Mouse (Mus musculus) splenic B cell, adult 2 months (primary cell): ENCODE measurements around the gene Mylk2.

Experiments used
- DNase-seq: peaks from one replicate; pipeline ENCODE4 v3.0.0-alpha.2; 2011; ENCODE audit warnings: low read depth, low spot score
- H3K27me3 ChIP-seq: 2 replicates; pipeline ENCODE4 v1.6.1; 2012; ENCODE audit warnings: mild to moderate bottlenecking, low read length, moderate library complexity, mixed read lengths; ENCODE audit not compliant: control insufficient read depth, poor library complexity, insufficient read depth, severe bottlenecking
- H3K36me3 ChIP-seq: 2 replicates; pipeline ENCODE4 v1.6.1; 2012; ENCODE audit warnings: mild to moderate bottlenecking, low read length, moderate library complexity, mixed read lengths; ENCODE audit not compliant: control insufficient read depth, poor library complexity, insufficient read depth, severe bottlenecking

Mylk2 gene

DNA sequence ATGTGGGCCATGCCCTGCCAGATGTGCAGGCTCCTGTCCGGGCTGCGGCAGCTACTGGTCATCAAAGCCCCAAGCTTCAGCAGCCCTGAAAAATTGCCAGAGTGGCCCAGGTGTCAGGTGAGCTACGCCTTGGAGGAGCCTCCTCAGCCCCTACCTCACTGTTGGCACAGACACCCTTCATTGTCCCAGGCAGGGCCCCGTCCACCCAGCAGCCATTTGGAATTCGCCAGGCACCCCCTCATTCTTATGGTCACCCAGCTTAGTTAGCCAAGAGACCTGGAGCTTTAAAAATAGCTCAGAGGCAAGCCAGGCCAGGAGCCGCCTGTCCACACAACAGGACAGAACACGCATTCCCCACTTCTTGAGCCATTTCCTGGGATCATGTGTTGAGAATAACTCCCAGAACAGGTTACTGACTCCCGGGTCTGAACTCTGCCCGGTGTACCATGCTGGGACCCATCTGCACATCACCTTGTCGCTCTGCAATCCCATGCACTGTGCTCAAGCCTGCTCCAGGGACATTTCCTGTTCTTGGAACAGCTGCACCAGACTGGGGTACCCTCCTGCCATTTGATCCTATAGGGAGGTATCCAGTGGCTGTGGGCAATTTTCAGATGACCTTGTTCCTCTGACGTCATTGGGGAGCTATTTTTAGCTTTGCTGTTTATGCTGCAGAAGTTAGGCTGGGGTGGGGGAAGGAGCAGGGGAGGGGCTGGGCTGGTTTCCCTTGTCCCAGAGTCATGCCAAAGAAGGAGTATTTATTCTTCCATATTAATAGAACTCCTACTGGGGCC, 5.9 kb upstream of the Mylk2 start:
- Histone ChIP-seq H3K36me3 (no peaks in the 10 kb centered on the region), H3K27me3 (no peaks in the 10 kb centered on the region)
- no peak for DNase-seq

DNA sequence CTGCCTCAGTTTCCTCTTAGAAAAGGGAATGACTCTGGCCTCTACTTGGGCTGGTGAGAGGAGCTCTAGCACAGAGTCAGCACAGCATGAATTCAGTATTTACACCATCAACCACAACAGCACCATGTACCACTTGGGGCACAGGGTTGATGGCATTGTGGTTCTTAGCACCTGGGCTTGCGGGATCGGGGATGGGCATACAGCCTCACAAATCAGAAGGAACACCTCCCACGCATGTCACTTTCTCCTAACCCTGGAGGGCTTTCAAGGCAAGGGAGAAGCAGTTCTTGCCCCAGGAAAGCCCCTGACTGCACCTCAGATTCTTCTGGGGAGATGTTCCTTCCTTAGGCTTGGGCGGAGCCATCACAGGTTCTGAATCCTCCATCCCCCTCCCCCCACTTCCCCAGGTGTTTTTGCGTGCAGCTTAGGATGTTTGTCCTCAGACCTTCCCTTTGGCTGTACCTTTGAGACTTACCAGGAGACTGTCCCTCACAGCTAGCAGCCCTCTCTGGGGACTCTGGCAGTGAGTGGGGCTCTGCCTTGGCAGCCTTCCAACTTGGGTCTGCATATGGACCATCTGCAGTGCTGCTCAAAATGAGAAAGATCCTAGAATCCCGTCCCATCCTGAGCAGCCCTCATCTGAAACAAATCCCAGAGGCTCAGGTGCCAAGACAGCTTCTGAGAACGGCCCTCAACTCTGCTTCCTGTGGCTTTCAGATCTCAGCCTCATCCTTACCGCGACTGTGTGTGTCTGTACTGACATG, 4.7 kb upstream of the Mylk2 start:
- DNase-seq, result no peak

DNA sequence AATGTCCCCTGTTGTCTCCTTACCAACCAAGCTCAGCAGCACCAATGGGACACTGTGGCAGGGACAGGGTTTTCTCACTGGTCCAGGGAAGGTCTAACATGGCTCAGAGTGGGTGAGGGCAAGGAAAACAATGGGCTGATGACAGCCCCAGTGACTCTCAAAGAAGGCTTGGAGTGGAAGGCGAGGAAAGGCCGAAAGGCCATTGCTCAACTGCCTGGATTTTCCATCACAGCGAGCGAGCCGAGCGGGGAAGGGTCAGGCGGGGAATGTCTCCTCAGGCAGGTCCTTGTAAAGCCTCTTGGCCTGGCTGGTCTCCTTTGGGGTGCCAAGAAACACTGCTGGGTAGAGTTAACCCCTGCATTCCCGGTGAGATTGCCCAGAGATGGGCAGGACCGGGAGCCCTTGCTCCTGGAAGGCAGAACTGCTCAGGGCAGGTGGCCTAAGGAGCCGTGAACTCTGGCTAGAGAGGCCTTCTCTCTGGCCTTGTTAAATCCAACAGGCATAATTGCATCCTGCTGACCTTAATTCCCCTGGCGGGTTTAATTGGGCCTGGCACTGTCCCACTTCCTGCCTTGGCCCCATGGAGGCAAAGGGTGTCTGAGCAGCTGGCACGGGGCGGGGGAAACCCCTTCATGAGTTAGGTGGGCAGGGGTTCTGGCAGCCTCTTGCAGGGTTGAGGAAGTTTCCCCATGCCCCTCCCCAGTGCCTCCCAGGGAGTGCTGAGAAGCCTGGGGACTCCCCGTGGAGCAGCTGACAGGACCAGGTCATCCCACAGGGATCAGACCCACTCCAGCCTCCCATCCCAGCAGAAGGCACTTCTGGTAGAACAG, 3.8 kb upstream of the Mylk2 start:
- no peaks in the 10 kb centered on the region for H3K27me3 ChIP-seq
- no peaks in the 10 kb centered on the region for H3K36me3 ChIP-seq
- no peak for DNase-seq

More for the DNA sequence above, 4.7 kb upstream of the Mylk2 start:
- Histone ChIP-seq H3K36me3 (no peaks in the 10 kb centered on the region), H3K27me3 (no peaks in the 10 kb centered on the region)

DNA sequence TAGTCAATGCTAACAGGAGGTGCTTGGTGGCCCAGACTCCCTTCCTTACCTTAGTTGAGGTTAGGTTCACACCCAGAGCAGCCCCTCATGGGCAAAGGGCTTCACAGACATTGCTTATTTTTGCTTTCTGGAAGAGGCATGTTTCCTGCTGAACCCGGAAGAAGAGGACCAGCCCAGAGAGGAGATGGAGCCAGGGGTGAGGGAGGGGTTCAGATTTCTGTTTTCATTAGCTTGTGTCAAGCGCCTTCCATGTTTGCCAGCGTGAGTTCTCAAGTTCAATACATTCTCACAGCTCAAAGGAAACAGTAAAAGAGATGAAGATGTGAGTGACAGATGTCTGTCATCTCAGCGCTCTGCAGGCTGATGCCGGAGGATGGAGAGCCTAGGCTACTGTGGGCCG, 1.3 kb upstream of the Mylk2 start:
- no peaks in the 10 kb centered on the region; the same call in 1 of the 2 replicates for H3K27me3 ChIP-seq
- no peak for DNase-seq
- H3K36me3 ChIP-seq, result no peaks in the 10 kb centered on the region; the same call in 1 of the 2 replicates

DNA sequence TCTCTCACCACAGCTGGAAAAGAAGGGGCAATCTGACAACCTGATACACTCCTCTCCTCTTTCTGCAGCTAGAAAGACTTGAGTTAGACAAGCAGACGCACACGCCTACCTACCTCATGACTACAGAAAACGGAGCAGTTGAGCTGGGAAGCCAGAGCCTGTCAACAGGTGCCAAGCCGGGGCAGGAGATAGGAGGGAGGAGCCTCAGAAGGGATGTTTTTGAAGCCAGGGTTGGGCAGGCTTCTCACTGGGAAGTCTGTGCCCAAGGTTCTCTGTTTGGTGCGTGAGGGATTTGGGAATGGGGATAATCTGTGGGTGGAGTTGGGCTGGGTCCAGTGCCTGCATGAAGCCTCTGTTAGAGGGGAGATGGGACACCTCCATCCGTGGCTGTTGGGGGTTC, 280 bp downstream of the Mylk2 start:
- Histone ChIP-seq H3K27me3 (no peaks in the 10 kb centered on the region; the same call in 1 of the 2 replicates), H3K36me3 (no peaks in the 10 kb centered on the region; the same call in 1 of the 2 replicates)
- DNase-seq, result no peak

DNA sequence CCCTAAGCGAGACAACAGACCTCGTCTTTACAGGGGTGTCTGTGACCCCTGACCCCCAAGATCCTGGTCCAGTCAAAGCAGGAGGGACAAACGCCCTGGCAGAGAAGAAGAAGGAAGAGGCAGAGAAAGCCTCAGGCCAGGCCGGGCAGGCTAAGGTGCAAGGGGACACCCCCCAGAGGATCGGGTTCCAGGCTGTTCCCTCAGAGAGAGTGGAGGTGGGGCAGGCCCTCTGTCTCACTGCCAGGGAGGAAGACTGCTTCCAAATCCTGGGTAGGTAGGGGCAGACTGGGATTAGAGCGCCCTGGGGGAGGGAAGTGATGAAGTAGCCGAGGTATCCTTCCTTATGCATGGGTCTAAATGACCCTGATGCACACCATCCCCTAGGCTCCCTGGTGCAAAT, 2.3 kb downstream of the Mylk2 start:
- Histone ChIP-seq H3K27me3 (no peaks in the 10 kb centered on the region; the same call in 1 of the 2 replicates), H3K36me3 (no peaks in the 10 kb centered on the region; the same call in 1 of the 2 replicates)
- no peak for DNase-seq

DNA sequence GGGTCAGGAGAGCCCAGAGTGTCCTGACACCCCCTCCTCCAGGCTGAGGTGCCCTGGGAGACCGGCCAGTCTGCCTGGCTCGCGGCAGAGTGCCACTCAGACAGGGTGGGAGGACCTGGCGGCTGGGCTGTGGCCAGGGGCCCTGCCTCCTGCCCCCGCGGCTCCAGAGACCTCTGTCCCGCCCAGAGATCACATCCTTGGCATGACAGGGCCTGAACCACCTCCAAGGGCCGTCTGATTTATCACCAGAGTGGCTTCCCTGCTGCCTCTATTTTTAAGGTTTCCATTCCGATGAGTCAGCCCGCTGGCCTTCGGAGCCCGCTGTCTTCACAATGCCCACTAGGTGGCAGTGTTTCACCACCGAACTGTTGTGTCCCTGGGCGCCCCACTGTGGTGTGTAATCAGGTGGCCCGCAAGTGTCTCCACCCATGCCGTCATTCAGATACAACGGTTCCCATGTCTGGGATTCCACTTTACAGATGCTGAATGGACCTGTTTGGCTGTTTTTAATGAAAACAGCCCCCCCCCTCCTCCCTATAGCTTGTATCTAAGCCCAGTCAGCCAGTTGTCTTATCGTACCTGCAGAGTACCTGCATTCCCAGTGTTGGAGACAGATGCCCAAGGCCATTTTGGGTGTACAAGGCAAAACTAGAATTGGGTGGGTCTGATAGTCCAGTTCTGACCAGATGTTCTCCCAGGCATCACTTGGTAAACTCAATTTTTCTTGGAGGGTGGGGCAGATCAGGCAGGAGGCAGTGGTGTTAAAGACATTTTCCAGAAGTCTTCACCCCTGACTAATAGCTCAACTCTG, 3.4 kb downstream of the Mylk2 start:
- H3K27me3 ChIP-seq, result no peaks in the 10 kb centered on the region; the same call in 1 of the 2 replicates
- no peaks in the 10 kb centered on the region; the same call in 1 of the 2 replicates for H3K36me3 ChIP-seq
- DNase-seq, result peak; percentile 83

DNA sequence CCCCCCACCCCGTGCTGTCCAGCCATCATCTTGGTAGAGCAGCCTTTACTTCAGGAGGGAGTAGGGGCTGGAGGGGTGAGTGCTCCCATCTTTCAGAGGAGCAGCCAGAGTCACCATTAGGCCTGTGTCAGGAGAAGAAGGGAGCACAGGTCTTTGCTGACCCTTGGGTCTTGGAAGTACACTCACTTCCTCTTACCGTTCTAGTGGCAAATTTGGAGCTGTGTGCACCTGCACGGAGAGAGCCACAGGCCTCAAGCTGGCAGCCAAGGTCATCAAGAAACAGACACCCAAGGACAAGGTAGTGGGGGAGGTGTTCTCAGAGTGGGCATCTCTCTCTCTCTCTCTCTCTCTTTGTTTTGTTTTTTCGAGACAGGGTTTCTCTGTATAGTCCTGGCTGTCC, 4.3 kb downstream of the Mylk2 start:
- DNase-seq, result no peak
- Histone ChIP-seq H3K27me3 (no peaks in the 10 kb centered on the region; the same call in 1 of the 2 replicates), H3K36me3 (no peaks in the 10 kb centered on the region; the same call in 1 of the 2 replicates)

DNA sequence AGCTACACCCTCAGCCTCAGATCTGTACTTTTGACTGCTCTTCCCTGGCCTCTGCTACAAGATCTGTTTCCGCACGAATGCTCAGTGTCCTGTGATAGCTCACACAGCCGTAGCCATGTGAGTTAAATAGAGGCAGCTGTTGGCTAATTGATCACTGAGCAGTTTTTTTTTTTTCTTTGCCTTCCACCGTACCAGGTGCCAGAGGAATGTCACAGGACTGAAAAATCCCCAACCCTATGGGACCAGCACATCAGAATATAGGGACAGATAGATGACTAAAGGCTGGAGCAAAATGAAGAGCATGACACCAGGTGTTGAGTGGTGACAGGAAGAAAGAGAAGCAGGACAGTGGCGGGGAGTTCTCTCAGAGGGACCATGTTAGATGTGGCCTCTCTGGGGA, 5.0 kb downstream of the Mylk2 start:
- Histone ChIP-seq H3K27me3 (no peaks in the 10 kb centered on the region; the same call in 1 of the 2 replicates), H3K36me3 (no peaks in the 10 kb centered on the region; the same call in 1 of the 2 replicates)
- no peak for DNase-seq

DNA sequence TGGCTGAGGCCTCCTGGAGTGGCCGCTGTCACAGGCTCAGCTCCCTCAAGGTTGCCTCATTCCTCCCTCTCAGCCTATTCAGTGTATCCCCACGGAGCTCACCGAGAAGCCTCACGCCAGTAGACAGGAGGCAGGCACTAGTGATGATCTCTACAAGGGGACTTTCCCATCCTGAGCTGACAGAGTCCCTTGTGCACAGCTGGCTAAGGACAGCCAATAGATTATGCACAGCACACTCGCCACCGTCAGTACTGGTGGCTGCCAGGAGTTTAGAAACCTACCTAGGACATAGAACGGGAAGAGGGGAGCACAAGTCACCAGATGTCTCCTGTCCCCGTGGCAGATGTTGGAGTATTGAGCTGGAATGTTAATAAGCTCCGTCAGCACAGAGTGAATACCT, 6.5 kb downstream of the Mylk2 start:
- Histone ChIP-seq H3K36me3 (no peaks in the 10 kb centered on the region; the same call in 1 of the 2 replicates), H3K27me3 (no peaks in the 10 kb centered on the region; the same call in 1 of the 2 replicates)
- DNase-seq, result no peak

DNA sequence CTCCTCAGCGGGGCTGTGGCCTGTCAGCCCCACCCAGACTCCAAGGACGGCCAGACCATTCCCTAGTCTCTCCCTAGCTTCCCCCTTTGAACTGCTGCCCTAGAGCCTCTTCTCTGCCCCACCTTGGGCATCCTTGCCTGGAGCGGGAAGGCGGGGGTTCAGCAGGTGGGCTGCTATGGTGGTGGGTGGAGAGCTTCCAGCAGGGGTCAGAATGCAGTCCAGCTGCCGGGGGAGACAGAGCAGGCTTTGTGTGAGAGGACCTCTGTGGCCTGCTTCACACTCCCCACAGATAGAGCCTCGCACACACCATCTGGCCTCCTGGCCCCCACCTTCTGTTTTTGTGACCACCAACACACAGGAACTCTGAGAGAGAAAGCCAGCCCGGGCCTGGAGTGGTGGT, 11.2 kb downstream of the Mylk2 start:
- Histone ChIP-seq H3K27me3 (no peaks in the 10 kb centered on the region), H3K36me3 (no peaks in the 10 kb centered on the region)
- DNase-seq, result no peak

DNA sequence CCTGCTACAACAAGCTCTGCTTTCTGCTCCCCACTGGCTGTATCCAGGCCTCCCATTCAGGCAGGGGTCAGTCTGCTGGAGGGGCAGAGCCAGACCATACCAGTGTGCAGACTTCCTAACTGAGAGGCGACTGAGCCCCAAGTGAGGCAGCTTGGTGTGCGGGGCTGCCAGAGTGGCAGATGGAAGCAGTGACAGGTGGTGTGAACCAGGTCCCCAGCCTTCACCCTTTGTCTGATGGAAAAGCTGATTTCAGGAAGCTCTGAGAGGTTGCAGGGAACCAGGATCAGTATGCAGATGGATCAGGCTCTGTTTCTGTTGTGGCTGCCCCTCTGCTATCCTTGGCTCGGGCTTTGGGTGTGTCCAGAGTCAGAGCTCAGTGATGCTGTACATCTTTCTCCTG, 12.5 kb downstream of the Mylk2 start:
- H3K36me3 ChIP-seq, result no peaks in the 10 kb centered on the region

DNA sequence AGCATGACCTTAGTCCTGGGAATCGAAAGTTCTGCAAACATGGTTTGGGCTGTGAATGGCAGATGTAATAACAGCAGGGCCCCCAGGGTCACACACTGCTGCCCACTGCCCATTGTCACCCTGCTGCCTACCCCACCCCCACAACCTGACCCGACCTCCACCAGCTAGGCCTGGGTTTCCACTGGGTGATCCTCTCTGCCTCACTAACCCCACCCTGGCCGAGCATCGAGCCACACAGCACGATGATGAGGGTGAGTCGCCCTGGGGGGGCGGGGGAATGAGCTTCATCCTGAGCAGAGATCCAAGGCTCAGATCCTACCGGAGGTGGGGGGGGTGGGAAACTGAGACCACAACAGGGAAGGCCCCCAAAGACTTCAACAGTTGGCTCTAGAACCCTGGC, 13.0 kb downstream of the Mylk2 start:
- DNase-seq, result no peak
- Histone ChIP-seq H3K27me3 (no peaks in the 10 kb centered on the region), H3K36me3 (no peaks in the 10 kb centered on the region)

More for the DNA sequence above, 12.5 kb downstream of the Mylk2 start:
- H3K27me3 ChIP-seq, result no peaks in the 10 kb centered on the region
- DNase-seq, result no peak

DNA sequence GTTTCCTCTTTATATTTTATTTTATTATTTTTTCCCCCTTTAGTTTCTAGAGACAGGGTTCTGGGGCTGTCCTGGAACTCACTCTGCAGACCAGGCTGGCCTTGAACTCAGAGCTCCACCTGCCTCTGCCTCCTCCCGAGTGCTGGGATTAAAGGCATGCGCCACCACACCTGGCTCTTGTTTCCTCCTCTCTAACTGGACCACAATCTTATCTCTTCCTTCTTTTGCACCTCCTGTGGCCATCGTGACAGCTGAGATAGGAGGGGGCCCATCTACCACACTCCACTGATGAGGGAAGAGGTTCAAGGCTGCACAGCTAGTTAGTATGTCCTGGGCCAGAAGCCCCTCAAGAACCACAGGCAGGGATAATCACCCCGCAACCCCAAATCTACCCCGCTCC, 13.4 kb downstream of the Mylk2 start:
- H3K27me3 ChIP-seq, result no peaks in the 10 kb centered on the region
- no peak for DNase-seq
- H3K36me3 ChIP-seq, result no peaks in the 10 kb centered on the region
